8 mouse cellular contexts compared by ENCODE assay signal in genomic region chr11:60220291-60220804, GRCm38 (mm10). TPM values are rescaled to one million over a fixed set of nuclear protein-coding genes. Genes with fewer than 3 reads are reported as not detected.
DNase-seq lines count a peak whose midpoint lies in the region; ATAC-seq and TF ChIP-seq lines count a peak whose summit lies in the region.

No protein-coding gene starts in this region.

- H3K4me1 ChIP-seq in hindbrain, postnatal 0 days (ENCODE audit: insufficient read depth, low read length): peaks cover 11% of the 10 kb centered on the region

- H3K79me2 ChIP-seq in macrophage (ENCODE audit: inconsistent target): peaks cover 56% of the 10 kb centered on the region

- peak; percentile 67 for ATAC-seq in common myeloid progenitor, adult 5-6 weeks (replicated peaks; ENCODE audit: low read depth, poor library complexity, severe bottlenecking)
- peak; percentile 77 for ATAC-seq in hindbrain, postnatal 0 days

- WGBS in hindbrain, postnatal 0 days: under 1% methylated on average over 46 of the region's 46 CpGs
- under 1% methylated on average over 46 of the region's 46 CpGs for WGBS in macrophage (ENCODE audit: missing documents)

- H3K4me2 ChIP-seq in hindbrain, postnatal 0 days (ENCODE audit: low read depth, low read length): peak overlapping the region; percentile 74

- peak overlapping the region; percentile 99 for H3K27ac ChIP-seq in gastrocnemius, adult 2 months
- H3K27ac ChIP-seq in hindbrain, postnatal 0 days: peak overlapping the region; percentile 68; the same call in 1 of the 2 replicates
- H3K27ac ChIP-seq in left cerebral cortex, adult 2 months: peak overlapping the region; percentile 85
- H3K27ac ChIP-seq in macrophage: peak overlapping the region; percentile 94

- peak overlapping the region; percentile 51 for H3K9ac ChIP-seq in hindbrain, postnatal 0 days (replicated peaks; ENCODE audit: low read length)

- H3K4me3 ChIP-seq in gastrocnemius, adult 2 months: peak overlapping the region; percentile 86
- peak overlapping the region; percentile 61 for H3K4me3 ChIP-seq in hindbrain, postnatal 0 days (ENCODE audit: low read length)
- peak overlapping the region; percentile 69 for H3K4me3 ChIP-seq in left cerebral cortex, adult 2 months
- peak overlapping the region; percentile 86 for H3K4me3 ChIP-seq in macrophage (ENCODE audit: inconsistent target)

- peak; percentile 95 for DNase-seq in ZHBTc4 (ENCODE audit: low read depth, low spot score)
- peak; percentile 95 for DNase-seq in gastrocnemius, adult 2 months
- DNase-seq in hindbrain, postnatal 0 days (ENCODE audit: low spot score): peak; percentile 93
- peak; percentile 85 to 87 for DNase-seq in left cerebral cortex, adult 2 months (ENCODE audit: extremely low spot score in 1 of 2, low spot score in 2 of 2)
- peak; percentile 82 for DNase-seq in retina, postnatal 7 days (ENCODE audit: low read depth, low spot score)
- DNase-seq in urinary bladder, adult 18-20 months (ENCODE audit: low spot score in 2 of 2): peak; percentile 89 to 98

- intact Hi-C loops in gastrocnemius, adult 2 months (cut with DNase I): no loop called here
- intact Hi-C loops in left cerebral cortex, adult 2 months (cut with DNase I): no loop called here

- no peaks in the 10 kb centered on the region for H3K9me3 ChIP-seq in hindbrain, postnatal 0 days (ENCODE audit: low read length)

- H3K36me3 ChIP-seq in hindbrain, postnatal 0 days (ENCODE audit: insufficient read depth, low read length): no peaks in the 10 kb centered on the region
- H3K36me3 ChIP-seq in macrophage (ENCODE audit: inconsistent target): 0 out of 2 replicates have a peak, but pooled peaks cover 4% of the 10 kb centered on the region

- TF ChIP-seq CTCF in gastrocnemius, adult 2 months (IDR thresholded peaks at IDR 0.05): no peak
- no peak for TF ChIP-seq CTCF in hindbrain, postnatal 0 days (IDR thresholded peaks at IDR 0.05; ENCODE audit: low read depth)
- no peak for TF ChIP-seq CTCF in left cerebral cortex, adult 2 months (IDR thresholded peaks at IDR 0.05)

- no peaks in the 10 kb centered on the region for H3K27me3 ChIP-seq in hindbrain, postnatal 0 days (ENCODE audit: insufficient read depth, low read length)

RNA-seq across cellular contexts. Expression of gene Srebf1, which starts 2.0 kb away (rescaled TPM):
- total RNA-seq in common myeloid progenitor, adult 5-6 weeks (2017): 32.9 and 58.8 TPM in 2 replicates
- 10 to 100 TPM; 27.5 to 43.4 TPM for total RNA-seq in gastrocnemius, adult 2 months (2021)
- total RNA-seq in hindbrain, postnatal 0 days (2014; rRNA removed): 163 and 169 TPM in 2 replicates
- 50.6 and 59.5 TPM in 2 replicates for polyA plus RNA-seq in hindbrain, postnatal 0 days (2015; fragmentation: Nextera tagmentation; extraction: Ambion mirVana)
- total RNA-seq in left cerebral cortex, adult 2 months (2021): 10 to 100 TPM; 50.1 to 66.1 TPM
- total RNA-seq in macrophage (2018; cell fraction: chromatin; rRNA removed): 100 to 1,000 TPM in 21 of 26 experiments, 10 to 100 TPM in 5; 69.1 to 243 (median 131) TPM
- total RNA-seq in macrophage (2018; cell fraction: cytosol; rRNA removed): 10 to 100 TPM; 21.8 to 70.5 (median 39.4) TPM
- total RNA-seq in macrophage (2018; cell fraction: nucleus; rRNA removed): 100 to 1,000 TPM in 4 of 26 experiments, 10 to 100 TPM in 22; 55.7 to 126 (median 79.4) TPM
- 15.2 to 30.9 TPM (median 30.6 TPM) in 3 replicates for polyA plus RNA-seq in macrophage (2018)

Comparison
In these comparisons a context has a peak if more than half of its experiments do, and no peak if none do; other contexts are left out.
1. Peak in every context shown above with its lines: DNase-seq, ATAC-seq, H3K4me3 ChIP-seq and H3K27ac ChIP-seq.